24 mouse cellular contexts compared by ENCODE assay signal in genomic region chr2:42055337-42055736, GRCm38 (mm10).
A peak's percentile ranks its signal among the peaks of the same experiment; 100 is the strongest.
DNase-seq lines count a peak whose midpoint lies in the region; ATAC-seq and TF ChIP-seq lines count a peak whose summit lies in the region.
"Had no signal": no experiment of that assay in that cellular context is flagged by ENCODE, and none has a peak within 500 bp of the region (broad histone marks: within the 10 kb centered on the region; RNA-seq: fewer than 3 reads in every experiment).

No protein-coding gene starts in this region.

- no peak overlapping the region for H3K4me3 ChIP-seq in heart, adult 2 months
- H3K4me3 ChIP-seq in heart, embryonic 11.5 days (ENCODE audit: low read depth, low read length), result no peak overlapping the region
- no peak overlapping the region for H3K4me3 ChIP-seq in limb, embryonic 14.5 days (replicated peaks; ENCODE audit: low read length)
- no peak overlapping the region for H3K4me3 ChIP-seq in limb, embryonic 10.5 days
- H3K4me3 ChIP-seq: erythroblast, embryonic 14.5 days; heart, embryonic 15.5 days; limb, embryonic 15.5 days; megakaryocyte, embryonic 14.5 days had no signal

- no peak for DNase-seq in heart, adult 2 months
- peak; percentile 3 for DNase-seq in limb, embryonic 14.5 days (ENCODE audit: low spot score)
- DNase-seq in limb, embryonic 10.5 days (ENCODE audit: low spot score), result no peak
- DNase-seq in Muller cell, postnatal 12 days (ENCODE audit: inconsistent ontology term), result peak; percentile 43
- DNase-seq in forelimb bud, embryonic 11.5 days (ENCODE audit: low read depth, low spot score), result peak; percentile 0
- no peak for DNase-seq in spleen, postnatal 10 days (ENCODE audit: low spot score in 2 of 2)
- no peak for DNase-seq in gastrocnemius, postnatal 4 days (ENCODE audit: low spot score in 2 of 2)
- DNase-seq: adrenal gland, postnatal 10 days; cerebellum, adult 18-20 months; cerebellum, postnatal 36 days; heart, adult 11 months; kidney, adult 8-10 months; kidney, postnatal 4 days; liver, postnatal 0 days; right cerebral cortex, postnatal 4 days; thymus, postnatal 36 days had no signal

- no peaks in the 10 kb centered on the region for H3K36me3 ChIP-seq in heart, adult 2 months (ENCODE audit: control insufficient read depth, insufficient read depth, low read length)
- no peaks in the 10 kb centered on the region for H3K36me3 ChIP-seq in heart, embryonic 11.5 days (ENCODE audit: control insufficient read depth, insufficient read depth, low read length)
- no peaks in the 10 kb centered on the region for H3K36me3 ChIP-seq in limb, embryonic 14.5 days (ENCODE audit: control insufficient read depth, insufficient read depth, low read length)
- no peaks in the 10 kb centered on the region for H3K36me3 ChIP-seq in limb, embryonic 10.5 days
- H3K36me3 ChIP-seq: heart, embryonic 15.5 days; limb, embryonic 15.5 days had no signal

- peak; percentile 54 for TF ChIP-seq CTCF in heart, adult 2 months (IDR thresholded peaks at IDR 0.05)

- no peaks in the 10 kb centered on the region for H3K9me3 ChIP-seq in heart, embryonic 11.5 days (replicated peaks; ENCODE audit: control insufficient read depth, low read length)
- no peaks in the 10 kb centered on the region for H3K9me3 ChIP-seq in limb, embryonic 14.5 days (ENCODE audit: control insufficient read depth, low read length)
- no peaks in the 10 kb centered on the region for H3K9me3 ChIP-seq in limb, embryonic 10.5 days (replicated peaks)
- H3K9me3 ChIP-seq: heart, embryonic 15.5 days; limb, embryonic 15.5 days; megakaryocyte, embryonic 14.5 days had no signal

- H3K27me3 ChIP-seq in heart, adult 2 months (ENCODE audit: control insufficient read depth, insufficient read depth, low read length), result no peaks in the 10 kb centered on the region
- no peaks in the 10 kb centered on the region for H3K27me3 ChIP-seq in heart, embryonic 11.5 days (ENCODE audit: control insufficient read depth, insufficient read depth, low read length)
- no peaks in the 10 kb centered on the region for H3K27me3 ChIP-seq in limb, embryonic 14.5 days (ENCODE audit: control insufficient read depth, insufficient read depth, low read length)
- no peaks in the 10 kb centered on the region for H3K27me3 ChIP-seq in limb, embryonic 10.5 days (ENCODE audit: low read depth, poor library complexity, severe bottlenecking)
- H3K27me3 ChIP-seq: heart, embryonic 15.5 days; limb, embryonic 15.5 days; megakaryocyte, embryonic 14.5 days had no signal

- H3K4me1 ChIP-seq in heart, adult 2 months (ENCODE audit: control insufficient read depth, insufficient read depth, low read length), result no peaks in the 10 kb centered on the region
- H3K4me1 ChIP-seq in heart, embryonic 11.5 days (ENCODE audit: control insufficient read depth, insufficient read depth, low read length), result no peaks in the 10 kb centered on the region
- H3K4me1 ChIP-seq in limb, embryonic 14.5 days (ENCODE audit: control insufficient read depth, insufficient read depth, low read length), result no peaks in the 10 kb centered on the region
- H3K4me1 ChIP-seq in limb, embryonic 10.5 days, result no peaks in the 10 kb centered on the region
- H3K4me1 ChIP-seq: heart, embryonic 15.5 days; limb, embryonic 15.5 days; megakaryocyte, embryonic 14.5 days had no signal

- no peak for ATAC-seq in heart, embryonic 11.5 days (replicated peaks; ENCODE audit: insufficient number of reproducible peaks, low FRiP score, low TSS enrichment)
- no peak for ATAC-seq in limb, embryonic 14.5 days (ENCODE audit: low FRiP score, low read depth)
- ATAC-seq: activated CD4-positive, CD25-positive, alpha-beta regulatory T cell, adult 4 months; CD4-positive, CD25-positive, alpha-beta regulatory T cell, adult 4 months; forebrain, embryonic 16.5 days; liver, postnatal 0 days had no signal

- intact Hi-C loops in heart, adult 2 months (cut with DNase I), result no loop called here

- TF ChIP-seq EP300 in heart, adult 2 months (IDR thresholded peaks at IDR 0.05; ENCODE audit: insufficient read depth, low read depth, low read length), result no peak

- no peaks in the 10 kb centered on the region for H3K79me2 ChIP-seq in heart, adult 2 months (replicated peaks; ENCODE audit: control insufficient read depth, insufficient read depth, low read length)

- WGBS in heart, adult 2 months, result 47% methylated on average over 1 of the region's 1 CpGs
- 66% methylated on average over 1 of the region's 1 CpGs for WGBS in heart, embryonic 11.5 days (ENCODE audit: insufficient replicate concordance)
- 64% methylated on average over 1 of the region's 1 CpGs for WGBS in limb, embryonic 14.5 days
- WGBS in limb, embryonic 10.5 days, result 72% methylated on average over 1 of the region's 1 CpGs

- H3K4me2 ChIP-seq in heart, embryonic 11.5 days, result no peak overlapping the region
- H3K4me2 ChIP-seq in limb, embryonic 14.5 days (replicated peaks; ENCODE audit: low read depth, low read length, severe bottlenecking), result no peak overlapping the region
- H3K4me2 ChIP-seq: heart, embryonic 15.5 days; limb, embryonic 15.5 days had no signal

- no peak for TF ChIP-seq POLR2A in heart, adult 2 months (IDR thresholded peaks at IDR 0.05; ENCODE audit: insufficient read depth, low read depth, low read length)
- TF ChIP-seq POLR2A in limb, embryonic 14.5 days (IDR thresholded peaks at IDR 0.05; ENCODE audit: borderline replicate concordance, extremely low read depth, insufficient read depth, insufficient read length), result no peak

- no peak overlapping the region for H3K27ac ChIP-seq in heart, adult 2 months
- H3K27ac ChIP-seq in heart, embryonic 11.5 days (ENCODE audit: low read depth, low read length), result no peak overlapping the region
- no peak overlapping the region for H3K27ac ChIP-seq in limb, embryonic 14.5 days (replicated peaks; ENCODE audit: low read depth, low read length)
- no peak overlapping the region for H3K27ac ChIP-seq in limb, embryonic 10.5 days
- H3K27ac ChIP-seq: heart, embryonic 15.5 days; limb, embryonic 15.5 days had no signal

- H3K9ac ChIP-seq in heart, adult 2 months (ENCODE audit: low read depth, low read length), result no peak overlapping the region
- no peak overlapping the region for H3K9ac ChIP-seq in heart, embryonic 11.5 days (ENCODE audit: low read depth, low read length)
- H3K9ac ChIP-seq in limb, embryonic 14.5 days (ENCODE audit: low read depth, low read length, severe bottlenecking), result no peak overlapping the region
- H3K9ac ChIP-seq: heart, embryonic 15.5 days; limb, embryonic 15.5 days; liver, postnatal 0 days had no signal

Comparison
In these comparisons a context has a peak if more than half of its experiments do, and no peak if none do; other contexts are left out.
1. DNase-seq: peak in limb, embryonic 14.5 days (single experiment), Muller cell, postnatal 12 days (single experiment) and forelimb bud, embryonic 11.5 days (single experiment); none in heart, adult 2 months (0 of 2), limb, embryonic 10.5 days (single experiment), spleen, postnatal 10 days (0 of 2) and gastrocnemius, postnatal 4 days (0 of 2).